In genomic region chr14:49493793-49494192, GRCm38 (mm10) we compare ENCODE assay signal across 12 mouse cellular contexts. TPM values are rescaled to one million over a fixed set of nuclear protein-coding genes. Genes with fewer than 3 reads are reported as not detected.
DNase-seq lines count a peak whose midpoint lies in the region; ATAC-seq and TF ChIP-seq lines count a peak whose summit lies in the region.
"Had no signal": no experiment of that assay in that cellular context is flagged by ENCODE, and none has a peak within 500 bp of the region (broad histone marks: within the 10 kb centered on the region; RNA-seq: fewer than 3 reads in every experiment).

No protein-coding gene starts in this region.

- intact Hi-C loops in heart, postnatal 10 days (cut with DNase I), result no loop called here

- H3K36me3 ChIP-seq in limb, embryonic 13.5 days, result no peaks in the 10 kb centered on the region
- H3K36me3 ChIP-seq in limb, embryonic 10.5 days, result no peaks in the 10 kb centered on the region
- no peaks in the 10 kb centered on the region for H3K36me3 ChIP-seq in hindbrain, embryonic 10.5 days
- no peaks in the 10 kb centered on the region for H3K36me3 ChIP-seq in forebrain, embryonic 16.5 days (ENCODE audit: control insufficient read depth, insufficient read depth)
- H3K36me3 ChIP-seq: embryonic facial prominence, embryonic 13.5 days; liver, embryonic 15.5 days; midbrain, embryonic 12.5 days had no signal

- no peaks in the 10 kb centered on the region for H3K27me3 ChIP-seq in limb, embryonic 13.5 days
- no peaks in the 10 kb centered on the region for H3K27me3 ChIP-seq in limb, embryonic 10.5 days (ENCODE audit: low read depth, poor library complexity, severe bottlenecking)
- H3K27me3 ChIP-seq in cerebellum, adult 2 months (ENCODE audit: control insufficient read depth, insufficient read depth, low read length), result no peaks in the 10 kb centered on the region
- H3K27me3 ChIP-seq in hindbrain, embryonic 10.5 days (ENCODE audit: insufficient read depth, poor library complexity, severe bottlenecking), result no peaks in the 10 kb centered on the region
- no peaks in the 10 kb centered on the region for H3K27me3 ChIP-seq in forebrain, embryonic 16.5 days (replicated peaks; ENCODE audit: control insufficient read depth, insufficient read depth, low read length)
- H3K27me3 ChIP-seq: embryonic facial prominence, embryonic 13.5 days; liver, embryonic 15.5 days; midbrain, embryonic 12.5 days had no signal

- no peak for TF ChIP-seq POLR2A in cerebellum, adult 2 months (IDR thresholded peaks at IDR 0.05; ENCODE audit: borderline replicate concordance, insufficient read depth, low read length)

- H3K27ac ChIP-seq in limb, embryonic 13.5 days, result no peak overlapping the region
- H3K27ac ChIP-seq in limb, embryonic 10.5 days, result no peak overlapping the region
- no peak overlapping the region for H3K27ac ChIP-seq in cerebellum, adult 2 months (ENCODE audit: insufficient read depth, low read length)
- no peak overlapping the region for H3K27ac ChIP-seq in hindbrain, embryonic 10.5 days
- H3K27ac ChIP-seq in forebrain, embryonic 16.5 days (ENCODE audit: low read length), result no peak overlapping the region
- H3K27ac ChIP-seq: embryonic facial prominence, embryonic 13.5 days; liver, embryonic 15.5 days; midbrain, embryonic 12.5 days had no signal

- no peak overlapping the region for H3K4me2 ChIP-seq in limb, embryonic 13.5 days (replicated peaks)
- H3K4me2 ChIP-seq in forebrain, embryonic 16.5 days (ENCODE audit: low read length), result no peak overlapping the region
- H3K4me2 ChIP-seq: embryonic facial prominence, embryonic 13.5 days; liver, embryonic 15.5 days; midbrain, embryonic 12.5 days had no signal

- no peak for DNase-seq in limb, embryonic 10.5 days (ENCODE audit: low spot score)
- DNase-seq in cerebellum, adult 2 months, result peak; percentile 70 to 92
- peak; percentile 48 to 76 for DNase-seq in heart, postnatal 10 days
- peak; percentile 49 for DNase-seq in right cerebral cortex, postnatal 25 days
- no peak for DNase-seq in hindbrain, embryonic 10.5 days (ENCODE audit: low spot score)
- DNase-seq: adrenal gland, postnatal 14 days; kidney, postnatal 14 days had no signal

- no peak for TF ChIP-seq CTCF in cerebellum, adult 2 months (IDR thresholded peaks at IDR 0.05; ENCODE audit: borderline replicate concordance, insufficient read depth, low read depth, low read length)

- ATAC-seq in limb, embryonic 13.5 days (ENCODE audit: low FRiP score, low read depth), result peak; percentile 71; the same call in 1 of the 2 replicates
- no peak for ATAC-seq in forebrain, embryonic 16.5 days

- 51% methylated on average over 1 of the region's 1 CpGs for WGBS in limb, embryonic 13.5 days
- WGBS in limb, embryonic 10.5 days, result 73% methylated on average over 1 of the region's 1 CpGs
- WGBS in cerebellum, adult 2 months, result 5% methylated on average over 1 of the region's 1 CpGs
- WGBS in hindbrain, embryonic 10.5 days, result 73% methylated on average over 1 of the region's 1 CpGs
- WGBS in forebrain, embryonic 16.5 days, result 66% methylated on average over 1 of the region's 1 CpGs

- H3K4me3 ChIP-seq in limb, embryonic 13.5 days, result no peak overlapping the region
- no peak overlapping the region for H3K4me3 ChIP-seq in limb, embryonic 10.5 days
- no peak overlapping the region for H3K4me3 ChIP-seq in cerebellum, adult 2 months (replicated peaks; ENCODE audit: insufficient read depth, low read depth, low read length)
- H3K4me3 ChIP-seq in hindbrain, embryonic 10.5 days, result no peak overlapping the region
- no peak overlapping the region for H3K4me3 ChIP-seq in forebrain, embryonic 16.5 days (replicated peaks; ENCODE audit: low read length)
- H3K4me3 ChIP-seq: embryonic facial prominence, embryonic 13.5 days; liver, embryonic 15.5 days; midbrain, embryonic 12.5 days had no signal

- no peaks in the 10 kb centered on the region for H3K9me3 ChIP-seq in limb, embryonic 13.5 days
- H3K9me3 ChIP-seq in limb, embryonic 10.5 days (replicated peaks), result no peaks in the 10 kb centered on the region
- H3K9me3 ChIP-seq in hindbrain, embryonic 10.5 days, result no peaks in the 10 kb centered on the region
- no peaks in the 10 kb centered on the region for H3K9me3 ChIP-seq in forebrain, embryonic 16.5 days (ENCODE audit: control insufficient read depth, low read length)
- H3K9me3 ChIP-seq: embryonic facial prominence, embryonic 13.5 days; liver, embryonic 15.5 days; midbrain, embryonic 12.5 days had no signal

- no peak overlapping the region for H3K9ac ChIP-seq in limb, embryonic 13.5 days
- H3K9ac ChIP-seq in forebrain, embryonic 16.5 days (replicated peaks; ENCODE audit: low read depth, low read length), result no peak overlapping the region
- H3K9ac ChIP-seq: embryonic facial prominence, embryonic 13.5 days; liver, embryonic 15.5 days; midbrain, embryonic 12.5 days had no signal

- H3K4me1 ChIP-seq in limb, embryonic 13.5 days, result no peaks in the 10 kb centered on the region
- H3K4me1 ChIP-seq in limb, embryonic 10.5 days, result no peaks in the 10 kb centered on the region
- H3K4me1 ChIP-seq in cerebellum, adult 2 months (ENCODE audit: control insufficient read depth, insufficient read depth, low read length), result peaks cover 2% of the 10 kb centered on the region; the same call in 1 of the 2 replicates
- H3K4me1 ChIP-seq in hindbrain, embryonic 10.5 days (replicated peaks), result no peaks in the 10 kb centered on the region
- H3K4me1 ChIP-seq in forebrain, embryonic 16.5 days (replicated peaks; ENCODE audit: control insufficient read depth, insufficient read depth, low read length), result no peaks in the 10 kb centered on the region
- H3K4me1 ChIP-seq: embryonic facial prominence, embryonic 13.5 days; liver, embryonic 15.5 days; midbrain, embryonic 12.5 days had no signal

RNA-seq across cellular contexts. Expression of gene Slc35f4, which starts 32.1 kb away (rescaled TPM):
- 0.13 TPM in 1 of 2 replicates, not detected in the other for polyA plus RNA-seq in limb, embryonic 13.5 days (2015; fragmentation: Nextera tagmentation; extraction: Ambion mirVana)
- 0.09 TPM in 1 of 2 replicates, not detected in the other for polyA plus RNA-seq in limb, embryonic 10.5 days (2016; fragmentation: Nextera tagmentation; extraction: Ambion mirVana)
- polyA plus RNA-seq in cerebellum, adult 2 months (2012; rRNA removed), result 5.4 and 5.5 TPM in 2 replicates
- total RNA-seq in heart, postnatal 10 days (2021), result not detected
- polyA plus RNA-seq in hindbrain, embryonic 10.5 days (2016; fragmentation: Nextera tagmentation; extraction: Ambion mirVana), result 0.21 and 0.39 TPM in 2 replicates
- polyA plus RNA-seq in forebrain, embryonic 16.5 days (2015; fragmentation: Nextera tagmentation; extraction: Ambion mirVana), result 7.0 and 9.0 TPM in 2 replicates
- total RNA-seq: adrenal gland, postnatal 14 days had no signal
- polyA plus RNA-seq: embryonic facial prominence, embryonic 13.5 days; liver, embryonic 15.5 days had no signal

Comparison
In these comparisons a context has a peak if more than half of its experiments do, and no peak if none do; other contexts are left out.
1. DNase-seq: peak in cerebellum, adult 2 months (2 of 2), heart, postnatal 10 days (2 of 2) and right cerebral cortex, postnatal 25 days (single experiment); none in limb, embryonic 10.5 days (single experiment) and hindbrain, embryonic 10.5 days (single experiment).